Mouse (Mus musculus) right cerebral cortex, adult 2 months (tissue): Measurements from ENCODE around the gene Dnm2.
"Not testable (repeated sequence)": the region's sequence is repeated elsewhere in the genome, so short reads cannot be mapped to it uniquely, and the experiment has no call there.

Experiments
- DNase-seq, 2 experiments: peaks; one replicate each; pipeline ENCODE4 v3.0.0; 2021 to 2022; ENCODE audit warnings: low spot score in 2 of 2

Dnm2 gene

DNA sequence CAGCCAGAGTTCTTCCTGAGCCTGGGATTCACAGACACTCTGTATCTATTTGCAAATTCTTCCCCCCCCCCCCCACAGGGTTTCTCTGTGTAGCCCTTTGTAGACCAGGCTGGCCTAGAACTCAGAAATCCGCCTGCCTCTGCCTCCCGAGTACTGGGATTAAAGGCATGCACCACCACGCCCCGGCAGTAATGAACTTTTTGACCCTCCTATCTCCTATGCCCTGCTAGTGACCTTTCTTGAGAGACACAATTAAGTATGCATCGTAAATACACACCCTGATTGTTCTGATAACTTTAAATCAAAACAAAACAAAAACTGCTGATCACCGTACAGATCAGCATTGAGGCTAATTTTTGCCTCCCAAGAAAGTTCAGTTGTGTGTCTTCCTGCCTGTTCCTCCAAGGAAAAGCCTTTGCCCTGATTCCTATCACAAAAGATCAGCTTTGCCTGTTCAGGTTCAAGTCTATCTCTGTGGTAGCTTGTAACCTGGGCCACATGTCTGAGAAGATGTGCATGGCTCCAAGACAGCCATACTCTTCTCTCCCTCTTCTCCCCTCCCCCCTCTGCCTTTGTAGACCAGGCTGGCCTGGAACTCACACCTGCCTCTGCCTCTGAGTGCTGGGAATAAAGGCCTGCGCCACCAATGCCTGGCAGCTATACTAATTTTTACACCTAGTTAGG lies 31.7 kb downstream of the Dnm2 start:
- DNase-seq = no peak

GRCm38 (mm10) chr9:21456930-21457634 lies 32.4 kb downstream of the Dnm2 start:
- no peak for DNase-seq

- no peak for DNase-seq
Measured at GRCm38 (mm10) chr9:21458821-21459220, 34.1 kb downstream of the Dnm2 start.

DNA sequence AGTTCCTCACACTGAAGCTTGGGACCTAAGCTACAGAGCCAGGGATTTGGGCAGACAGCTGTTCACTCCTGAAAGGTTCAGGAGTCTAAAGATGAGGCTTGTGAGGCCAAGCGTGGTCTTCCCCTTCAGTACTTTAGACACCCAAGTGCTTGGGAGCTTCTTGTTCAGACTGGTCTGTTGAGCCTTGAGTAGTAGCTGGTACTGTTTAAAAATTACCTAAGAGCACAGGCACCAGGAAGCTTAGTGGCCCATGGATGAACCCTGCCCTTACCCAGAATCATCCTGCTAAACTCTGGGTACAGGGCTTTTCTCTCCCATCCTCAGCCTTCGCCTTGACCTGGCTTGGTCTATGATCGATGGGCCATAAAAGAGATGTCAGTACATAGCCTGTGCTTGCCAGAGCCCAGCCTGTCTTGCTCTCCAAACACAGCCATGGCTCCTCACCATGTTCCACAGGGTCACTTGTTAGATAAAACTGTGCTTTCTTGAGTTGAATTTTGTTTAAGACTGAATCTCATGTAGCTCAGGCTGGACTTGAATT lies 35.8 kb downstream of the Dnm2 start:
- DNase-seq = no peak

GRCm38 (mm10) chr9:21463138-21463590 lies 38.5 kb downstream of the Dnm2 start:
- DNase-seq = peak in 1 of 2 experiments; percentile 47

DNA sequence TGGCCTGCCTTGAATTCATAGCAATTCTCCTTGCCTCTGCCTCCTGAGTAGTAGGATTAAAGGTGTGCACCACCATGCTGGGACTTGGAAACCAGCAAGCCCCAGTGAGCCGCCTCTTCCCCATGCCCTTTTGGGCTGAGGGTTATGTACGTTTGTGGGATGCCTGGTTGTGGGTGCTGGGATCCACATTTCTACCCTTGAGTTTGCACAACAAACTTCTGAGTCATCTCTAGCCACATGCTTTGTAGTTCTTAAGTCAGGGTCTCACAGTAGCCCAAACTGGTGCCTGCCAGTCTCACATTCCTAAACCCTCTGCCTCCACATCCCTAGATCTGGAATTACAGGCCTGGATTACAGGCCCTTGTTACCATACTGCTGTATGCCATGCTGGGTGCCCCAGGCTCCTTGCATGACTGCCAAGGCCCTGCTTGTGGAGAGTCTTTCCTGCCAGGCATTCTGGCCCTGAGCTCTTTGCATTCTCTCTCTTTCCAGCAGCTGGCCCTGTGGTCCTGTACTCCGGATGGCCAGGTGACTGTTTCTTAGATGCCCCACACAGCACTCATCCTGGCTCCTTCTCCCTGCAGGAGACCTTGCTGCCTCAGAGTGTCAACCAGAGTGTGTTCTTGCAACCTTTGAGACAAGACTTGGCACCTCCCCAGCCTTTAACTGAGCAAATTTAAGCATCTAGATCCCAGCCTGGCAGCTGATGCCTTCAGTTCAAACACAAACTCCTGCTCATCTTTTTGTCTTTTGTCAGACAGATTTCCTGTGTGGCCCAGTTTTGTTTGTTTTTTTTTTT lies 39.3 kb downstream of the Dnm2 start:
- DNase-seq = no peak

DNA sequence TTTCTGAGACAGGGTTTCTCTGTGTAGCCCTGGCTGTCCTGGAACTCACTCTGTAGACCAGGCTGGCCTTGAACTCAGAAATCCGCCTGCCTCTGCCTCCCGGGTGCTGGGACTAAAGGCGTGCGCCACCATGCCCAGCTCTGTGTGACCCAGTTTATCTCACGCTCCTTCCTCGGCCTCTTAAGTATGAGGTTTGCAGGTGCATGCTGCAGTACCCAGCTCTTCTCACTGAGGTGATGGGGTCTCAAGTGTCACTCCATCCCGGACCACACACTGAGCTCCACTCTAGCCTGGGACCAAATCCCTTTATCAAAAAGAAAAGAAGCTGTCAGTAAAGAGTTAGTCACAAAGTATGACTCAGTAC lies 39.8 kb downstream of the Dnm2 start:
- DNase-seq = not testable (repeated sequence)

DNA sequence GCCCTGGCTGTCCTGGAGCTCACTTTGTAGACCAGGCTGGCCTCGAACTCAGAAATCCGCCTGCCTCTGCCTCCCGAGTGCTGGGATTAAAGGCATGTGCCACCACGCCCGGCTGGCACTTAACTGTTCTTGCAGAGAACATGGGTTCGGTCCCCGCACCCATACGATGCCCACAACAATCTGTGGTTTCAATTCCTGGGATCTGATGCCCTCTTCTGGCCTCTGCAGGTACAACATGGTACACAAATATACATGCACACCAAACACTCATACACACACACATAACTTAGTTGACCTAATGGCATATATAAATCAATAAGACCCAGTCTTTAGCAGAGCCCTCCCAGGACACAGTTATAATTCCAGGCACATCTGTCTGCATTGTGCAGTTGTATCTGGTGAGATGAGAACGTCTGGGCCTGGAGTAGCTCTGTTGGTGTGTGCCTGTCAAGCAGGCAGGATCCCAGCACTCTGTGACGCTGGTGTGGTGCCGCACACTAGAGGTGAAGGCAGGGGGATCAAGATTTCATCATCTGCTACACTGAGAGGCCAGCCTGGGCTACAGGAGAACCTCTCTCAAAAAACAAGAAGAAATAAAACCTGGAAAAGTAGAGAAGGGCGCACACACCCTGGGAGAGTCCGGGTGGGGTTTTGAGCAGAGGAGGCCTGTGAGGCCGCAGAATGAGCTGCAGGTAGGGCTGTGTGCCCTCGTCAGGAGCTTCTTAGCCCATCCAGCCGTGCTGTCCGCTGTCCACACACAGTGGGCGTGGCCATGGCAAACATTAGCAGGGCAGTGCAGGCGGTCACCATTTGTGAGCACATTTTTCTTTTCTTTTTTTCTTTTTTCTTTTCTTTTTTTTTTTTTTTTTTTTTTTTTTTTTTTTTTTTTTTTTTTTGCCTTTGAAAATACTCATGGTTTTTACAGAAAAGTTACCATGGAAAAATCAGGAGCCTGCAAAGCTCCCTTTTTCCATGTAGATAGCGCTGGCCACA lies 44.6 kb downstream of the Dnm2 start:
- peak; percentile 66 to 67 for DNase-seq

- peak in 1 of 2 experiments; percentile 43 for DNase-seq
Measured at GRCm38 (mm10) chr9:21472913-21473312, 48.2 kb downstream of the Dnm2 start.

DNA sequence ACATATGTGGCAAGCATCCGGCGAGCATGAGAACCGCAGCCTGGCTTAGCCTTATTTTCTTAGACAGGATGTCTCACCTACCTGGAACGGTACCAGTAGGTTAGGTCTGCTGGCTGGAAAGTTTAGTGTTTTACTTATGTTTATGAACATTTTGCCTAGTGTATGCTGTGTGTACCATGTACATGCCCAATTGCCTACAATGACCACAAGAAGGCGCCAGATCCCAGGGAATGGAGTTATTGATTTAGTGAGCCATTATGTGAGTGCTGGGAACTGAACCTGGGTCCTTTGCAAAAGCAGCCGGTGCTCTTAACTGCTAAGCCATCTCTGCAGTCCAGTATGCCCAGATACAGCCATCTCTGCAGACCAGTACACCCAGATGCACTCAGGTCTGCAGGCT lies 53.0 kb downstream of the Dnm2 start:
- no peak for DNase-seq

- no peak for DNase-seq
Measured at GRCm38 (mm10) chr9:21484065-21484464, 59.4 kb downstream of the Dnm2 start.

DNA sequence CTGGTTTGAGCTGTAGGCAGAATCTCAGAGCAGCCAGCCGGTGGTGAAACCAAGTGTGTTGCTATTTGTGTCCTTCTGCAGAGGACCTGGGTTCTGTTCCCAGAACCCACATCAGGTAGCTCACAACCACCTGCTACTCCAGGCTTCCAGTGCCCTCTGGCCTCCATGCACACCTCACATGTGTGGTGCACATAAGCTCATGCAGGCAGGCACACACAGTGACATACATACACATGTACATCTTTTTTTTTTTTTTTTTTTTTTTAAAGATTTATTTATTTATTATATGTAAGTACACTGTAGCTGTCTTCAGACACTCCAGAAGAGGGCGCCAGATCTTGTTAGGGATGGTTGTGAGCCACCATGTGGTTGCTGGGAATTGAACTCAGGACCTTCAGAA lies 63.5 kb downstream of the Dnm2 start:
- DNase-seq = not testable (repeated sequence)

DNA sequence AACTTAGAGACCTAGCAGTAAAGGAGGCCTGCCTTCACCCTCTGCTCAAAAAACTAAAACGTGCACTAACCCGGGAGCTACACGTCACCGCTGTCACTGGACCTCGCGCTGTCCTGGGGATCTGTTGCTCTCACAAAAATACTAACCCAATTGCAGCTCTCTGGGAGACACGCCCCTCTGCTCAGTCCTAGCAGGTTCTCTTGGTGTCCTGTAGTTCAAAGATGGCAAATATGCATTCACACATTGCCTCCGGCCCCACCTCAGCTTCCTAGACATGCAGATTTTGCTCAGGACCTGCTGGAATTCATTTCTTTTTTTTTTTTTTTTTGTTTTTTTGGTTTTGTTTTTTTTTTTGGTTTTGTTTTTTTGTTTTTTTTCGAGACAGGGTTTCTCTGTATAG lies 66.0 kb downstream of the Dnm2 start:
- no peak for DNase-seq

DNA sequence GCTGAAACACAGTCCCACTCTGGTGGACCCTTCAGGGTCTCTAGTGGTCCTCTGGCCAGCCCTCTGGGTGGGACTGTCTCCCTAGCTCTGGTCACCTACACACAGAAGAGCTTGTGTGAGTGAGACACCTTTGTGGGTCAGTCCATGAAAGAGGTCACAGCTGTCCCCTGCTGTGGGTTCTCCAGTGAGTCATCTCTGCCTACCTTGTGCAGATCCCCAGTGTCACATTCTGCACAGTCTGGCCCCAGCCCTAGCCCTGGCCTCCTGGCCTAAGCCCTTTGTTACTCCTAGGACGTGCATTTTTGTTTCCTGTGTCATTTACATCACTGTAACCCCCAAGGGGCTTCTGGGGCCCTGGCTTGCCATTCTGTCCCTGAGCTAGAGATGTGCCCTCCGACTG lies 69.2 kb downstream of the Dnm2 start:
- no peak for DNase-seq

GRCm38 (mm10) chr9:21494726-21495125 lies 70.0 kb downstream of the Dnm2 start:
- DNase-seq = peak; percentile 44 to 54

DNA sequence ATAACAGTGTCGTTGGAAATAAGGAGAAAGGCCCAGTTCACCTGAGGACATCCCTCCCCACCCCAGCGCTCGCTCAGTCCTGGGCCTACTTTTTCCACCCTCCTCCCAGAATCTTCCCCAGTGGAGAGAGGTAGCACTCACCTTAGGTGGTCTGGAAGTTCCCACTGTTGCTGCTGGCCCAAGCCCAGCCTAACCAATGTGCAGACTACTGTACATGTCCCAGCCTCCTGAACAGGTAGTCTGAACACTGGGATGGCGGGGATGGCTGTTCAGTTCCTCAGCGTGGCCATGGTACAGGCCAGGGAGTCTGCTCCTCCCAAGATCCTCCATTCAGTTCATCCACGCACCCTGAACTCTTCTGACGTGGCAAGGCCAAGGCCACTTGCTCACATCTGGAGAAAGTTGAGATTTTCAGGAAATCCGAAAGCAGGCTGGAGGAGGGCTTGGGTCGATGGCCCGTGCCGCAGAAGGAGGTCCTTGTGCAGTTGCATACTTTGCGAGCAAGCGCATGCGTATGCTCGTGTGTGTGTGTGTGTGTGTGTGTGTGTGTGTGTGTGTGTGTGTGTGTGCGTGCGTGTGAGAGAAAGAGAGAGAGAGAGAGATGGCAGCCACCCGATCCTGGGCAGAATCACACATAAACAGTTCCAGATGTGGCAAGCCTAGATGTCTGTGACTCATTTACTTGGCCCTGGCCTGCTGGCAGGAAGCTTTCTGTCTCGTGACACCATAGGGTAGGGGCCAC lies 71.8 kb downstream of the Dnm2 start:
- DNase-seq = no peak

GRCm38 (mm10) chr9:21497050-21497542 lies 72.4 kb downstream of the Dnm2 start:
- no peak for DNase-seq

GRCm38 (mm10) chr9:21497664-21498063 lies 73.0 kb downstream of the Dnm2 start:
- DNase-seq = no peak

- no peak for DNase-seq
Measured at GRCm38 (mm10) chr9:21498284-21498902, 73.7 kb downstream of the Dnm2 start.

DNA sequence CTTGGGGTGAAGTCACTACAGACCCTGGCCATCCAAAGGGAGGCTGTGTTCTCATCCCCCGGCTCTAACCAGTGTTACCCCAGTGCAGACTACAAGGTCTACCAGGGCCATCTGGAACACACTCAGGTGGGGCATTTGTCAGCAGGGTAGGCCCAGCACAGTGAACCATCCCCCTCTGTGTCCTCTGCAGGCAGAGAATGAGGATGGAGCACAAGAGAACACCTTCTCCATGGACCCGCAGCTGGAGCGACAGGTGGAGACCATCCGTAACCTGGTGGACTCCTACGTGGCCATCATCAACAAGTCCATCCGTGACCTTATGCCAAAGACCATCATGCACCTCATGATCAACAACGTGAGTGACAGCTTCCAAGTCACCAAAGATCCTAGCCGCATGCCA lies 78.6 kb downstream of the Dnm2 start:
- DNase-seq = no peak
